Mouse (Mus musculus) cortical plate, adult 2 months (tissue): ENCODE measurements around the gene Prnp.

Experiments used
- CTCF ChIP-seq: fragments of 200-500 bp; IDR thresholded peaks from 2 replicates; pipeline ENCODE4 v1.5.1; 2011; ENCODE audit warnings: mild to moderate bottlenecking, control low read depth, low read length; ENCODE audit not compliant: insufficient read depth; ENCODE audit errors: extremely low read depth
- POLR2A ChIP-seq: fragments of 200-500 bp; IDR thresholded peaks from 2 replicates; pipeline ENCODE4 v1.6.1; 2011; ENCODE audit warnings: mild to moderate bottlenecking, low read length, control low read depth; ENCODE audit not compliant: insufficient read depth; ENCODE audit errors: extremely low read depth

DNA sequence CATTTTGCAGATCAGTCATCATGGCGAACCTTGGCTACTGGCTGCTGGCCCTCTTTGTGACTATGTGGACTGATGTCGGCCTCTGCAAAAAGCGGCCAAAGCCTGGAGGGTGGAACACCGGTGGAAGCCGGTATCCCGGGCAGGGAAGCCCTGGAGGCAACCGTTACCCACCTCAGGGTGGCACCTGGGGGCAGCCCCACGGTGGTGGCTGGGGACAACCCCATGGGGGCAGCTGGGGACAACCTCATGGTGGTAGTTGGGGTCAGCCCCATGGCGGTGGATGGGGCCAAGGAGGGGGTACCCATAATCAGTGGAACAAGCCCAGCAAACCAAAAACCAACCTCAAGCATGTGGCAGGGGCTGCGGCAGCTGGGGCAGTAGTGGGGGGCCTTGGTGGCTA is 26.7 kb downstream of the Prnp start:
- TF ChIP-seq POLR2A (no peak), CTCF (no peak)
